Mouse (Mus musculus): ENCODE measurements at regions not wholly inside any gene's neighbourhood (a gene's known extent, or its start where the extent isn't known, plus 50 kb on each side); places are given as distances from the start of the nearest gene placed in this dataset.

DNA sequence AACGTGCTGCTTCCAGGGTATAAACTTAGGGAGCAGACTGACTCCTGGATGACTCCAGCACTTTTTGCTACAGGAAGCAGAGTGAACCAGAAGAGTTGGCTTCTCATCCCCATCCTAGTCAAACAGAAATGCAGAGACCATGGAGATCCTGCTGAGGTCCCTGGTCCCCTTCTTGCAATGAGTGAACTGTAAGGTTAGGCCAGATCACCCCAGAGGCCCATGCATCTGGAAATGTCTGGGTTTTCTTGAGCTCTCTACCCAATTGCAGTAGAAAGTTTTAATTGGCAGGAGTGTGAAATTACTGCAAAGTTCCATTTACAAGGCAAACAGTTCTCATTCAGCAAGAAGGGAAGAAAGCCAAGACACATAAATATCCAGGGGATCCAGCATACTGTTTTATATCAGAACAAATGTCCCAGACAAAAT lies 101.8 kb downstream of the Kctd12 start:
- no peak for TF ChIP-seq USF1 (IDR thresholded peaks at IDR 0.05; ENCODE audit: low read depth)
- no peak for TF ChIP-seq TCF12 (IDR thresholded peaks at IDR 0.05; ENCODE audit: insufficient read depth, poor library complexity, severe bottlenecking)
- TF ChIP-seq POLR2A (IDR thresholded peaks at IDR 0.05; ENCODE audit: insufficient read length, low read depth) = no peak
- TF ChIP-seq POLR2AphosphoS2 (IDR thresholded peaks at IDR 0.05; ENCODE audit: insufficient read length, low read depth) = no peak
- TF ChIP-seq MYOD1 (IDR thresholded peaks at IDR 0.05; ENCODE audit: control insufficient read depth in 1 of 3, insufficient read length in 2 of 3, low read depth in 2 of 3) = no peak
- no peak for TF ChIP-seq REST (IDR thresholded peaks at IDR 0.05; ENCODE audit: insufficient read depth, insufficient read length)
- TF ChIP-seq E2F4 (IDR thresholded peaks at IDR 0.05; ENCODE audit: insufficient read depth) = no peak
- no peak for TF ChIP-seq MAX (IDR thresholded peaks at IDR 0.05; ENCODE audit: low read depth)
- no peak for TF ChIP-seq MYOG (IDR thresholded peaks at IDR 0.05; ENCODE audit: control insufficient read depth in 1 of 3, insufficient read depth in 1 of 3, insufficient read length in 2 of 3, low read depth in 2 of 3)
- TF ChIP-seq CEBPB (IDR thresholded peaks at IDR 0.05; ENCODE audit: insufficient read depth, poor library complexity, severe bottlenecking) = no peak
- no peak for TF ChIP-seq TCF3 (IDR thresholded peaks at IDR 0.05; ENCODE audit: insufficient read length, low read depth)

Data from myocyte (in vitro differentiated cells).